Mouse (Mus musculus) liver, embryonic 11.5 days (tissue): ENCODE measurements around the gene Med10. TPM values are rescaled to one million over a fixed set of nuclear protein-coding genes. Genes with fewer than 3 reads are reported as not detected.

Experiments used
- ATAC-seq: fragments of 200-750 bp; cut with Nextera tagmentation; replicated peaks from 2 replicates; pipeline ENCODE4 v1.8.0; 2017; ENCODE audit warnings: moderate number of reproducible peaks, mild to moderate bottlenecking, moderate TSS enrichment, moderate library complexity; ENCODE audit not compliant: low FRiP score
- DNase-seq: peaks from one replicate; pipeline ENCODE4 v3.0.0-alpha.2; 2017; ENCODE audit warnings: low spot score
- H3K27ac ChIP-seq: fragments of 300-500 bp; sonication (generic); 2 replicates; pipeline ENCODE4 v1.5.1; 2014; ENCODE audit warnings: mild to moderate bottlenecking, low read depth, low read length, control low read depth
- H3K27me3 ChIP-seq: fragments of 300-500 bp; sonication (generic); replicated peaks from 2 replicates; pipeline ENCODE4 v1.6.1; 2014; ENCODE audit warnings: low read length, mixed read lengths; ENCODE audit not compliant: control insufficient read depth, insufficient read depth
- H3K36me3 ChIP-seq: fragments of 300-500 bp; sonication (generic); 2 replicates; pipeline ENCODE4 v1.6.1; 2014; ENCODE audit warnings: mild to moderate bottlenecking, low read length, moderate library complexity, mixed read lengths; ENCODE audit not compliant: control insufficient read depth, insufficient read depth
- H3K4me1 ChIP-seq: fragments of 300-500 bp; sonication (generic); replicated peaks from 2 replicates; pipeline ENCODE4 v1.6.1; 2014; ENCODE audit warnings: low read length, mixed read lengths; ENCODE audit not compliant: control insufficient read depth, insufficient read depth
- H3K4me2 ChIP-seq: fragments of 300-500 bp; sonication (generic); 2 replicates; pipeline ENCODE4 v1.6.1; 2014; ENCODE audit warnings: mild to moderate bottlenecking, control low read depth, moderate library complexity
- H3K4me3 ChIP-seq: fragments of 300-500 bp; sonication (generic); 2 replicates; pipeline ENCODE4 v1.5.1; 2014; ENCODE audit warnings: low read depth, low read length, control low read depth
- H3K9ac ChIP-seq: fragments of 300-500 bp; sonication (generic); 2 replicates; pipeline ENCODE4 v1.6.1; 2014; ENCODE audit warnings: low read depth, low read length, control low read depth
- H3K9me3 ChIP-seq: fragments of 300-500 bp; sonication (generic); 2 replicates; pipeline ENCODE4 v1.6.1; 2016; ENCODE audit warnings: low read length, inconsistent platforms, mixed read lengths; ENCODE audit not compliant: control insufficient read depth
- WGBS: fragments of 180-500 bp; shearing (Covaris S2); extraction: QIAGEN DNeasy Blood & Tissue Kit; methylation state at CpG from one replicate; pipeline ENCODE4 v1.1.7; 2014; 5-methylcytosine and 5-hydroxymethylcytosine counted together
- polyA plus RNA-seq: library from polyadenylated mRNA; unstranded; fragments of >200 nt; fragmentation: Nextera tagmentation; extraction: Ambion mirVana; gene quantifications from 2 replicates; pipeline ENCODE4 v1.2.1, GENCODE M21; 2014

Gene Med10
- polyA plus RNA-seq = 107 and 121 TPM in 2 replicates

- Histone ChIP-seq H3K9me3 (no peaks in the 10 kb centered on the region), H3K9ac (no peak within 1 kb of the TSS), H3K27me3 (no peaks in the 10 kb centered on the region), H3K36me3 (no peaks in the 10 kb centered on the region), H3K4me3 (no peak within 1 kb of the TSS), H3K27ac (no peak within 1 kb of the TSS), H3K4me2 (no peak within 1 kb of the TSS), H3K4me1 (no peaks in the 10 kb centered on the region)
- ATAC-seq (no peak), DNase-seq (no peak)
- WGBS = 79% methylated on average over 5 of the region's 5 CpGs
Observed at GRCm38 (mm10) chr13:69802095-69802494, at the start of gene Med10. Gene Med10 (plus strand): TSS chr13:69802395.

- DNase-seq (no peak), ATAC-seq (no peak)
- H3K9ac ChIP-seq = no peak overlapping the region
- 78% methylated on average over 2 of the region's 2 CpGs for WGBS
- H3K4me3 ChIP-seq = no peak overlapping the region
- H3K36me3 ChIP-seq = no peaks in the 10 kb centered on the region
- no peaks in the 10 kb centered on the region for H3K4me1 ChIP-seq
- no peak overlapping the region for H3K4me2 ChIP-seq
- no peak overlapping the region for H3K27ac ChIP-seq
- H3K9me3 ChIP-seq = no peaks in the 10 kb centered on the region
- H3K27me3 ChIP-seq = no peaks in the 10 kb centered on the region
Observed at GRCm38 (mm10) chr13:69752875-69753274, 49.3 kb upstream of the Med10 start.

- no peak overlapping the region for H3K9ac ChIP-seq
- H3K27me3 ChIP-seq = no peaks in the 10 kb centered on the region
- WGBS = 74% methylated on average over 6 of the region's 6 CpGs
- H3K4me1 ChIP-seq = no peaks in the 10 kb centered on the region
- no peak overlapping the region for H3K4me2 ChIP-seq
- DNase-seq = no peak
- no peaks in the 10 kb centered on the region for H3K9me3 ChIP-seq
- no peak overlapping the region for H3K4me3 ChIP-seq
- no peak for ATAC-seq
- H3K27ac ChIP-seq = no peak overlapping the region
- no peaks in the 10 kb centered on the region for H3K36me3 ChIP-seq
Observed at GRCm38 (mm10) chr13:69758979-69759378, 43.2 kb upstream of the Med10 start.

GRCm38 (mm10) chr13:69761393-69761792 is 40.8 kb upstream of the Med10 start:
- H3K27me3 ChIP-seq = no peaks in the 10 kb centered on the region
- no peak overlapping the region for H3K4me3 ChIP-seq
- no peak overlapping the region for H3K27ac ChIP-seq
- no peaks in the 10 kb centered on the region for H3K4me1 ChIP-seq
- no peak for ATAC-seq
- no peak overlapping the region for H3K9ac ChIP-seq
- no peaks in the 10 kb centered on the region for H3K36me3 ChIP-seq
- 78% methylated on average over 10 of the region's 10 CpGs for WGBS
- H3K4me2 ChIP-seq = no peak overlapping the region
- no peaks in the 10 kb centered on the region for H3K9me3 ChIP-seq
- DNase-seq = no peak

- Histone ChIP-seq H3K9me3 (no peaks in the 10 kb centered on the region), H3K27ac (no peak overlapping the region), H3K36me3 (no peaks in the 10 kb centered on the region), H3K4me3 (no peak overlapping the region), H3K27me3 (no peaks in the 10 kb centered on the region), H3K9ac (no peak overlapping the region), H3K4me1 (no peaks in the 10 kb centered on the region), H3K4me2 (no peak overlapping the region)
- ATAC-seq (no peak), DNase-seq (no peak)
- WGBS = 79% methylated on average over 9 of the region's 9 CpGs
Observed at GRCm38 (mm10) chr13:69764646-69765045, 37.5 kb upstream of the Med10 start.

GRCm38 (mm10) chr13:69768152-69768551 is 34.0 kb upstream of the Med10 start:
- Histone ChIP-seq H3K27me3 (no peaks in the 10 kb centered on the region), H3K4me2 (no peak overlapping the region), H3K9ac (no peak overlapping the region), H3K4me3 (no peak overlapping the region), H3K27ac (no peak overlapping the region), H3K36me3 (no peaks in the 10 kb centered on the region), H3K9me3 (no peaks in the 10 kb centered on the region), H3K4me1 (no peaks in the 10 kb centered on the region)
- 83% methylated on average over 10 of the region's 10 CpGs for WGBS
- DNase-seq (no peak), ATAC-seq (no peak)

GRCm38 (mm10) chr13:69770538-69771456 is 31.4 kb upstream of the Med10 start:
- Histone ChIP-seq H3K4me1 (no peaks in the 10 kb centered on the region), H3K9ac (no peak overlapping the region), H3K4me3 (no peak overlapping the region), H3K9me3 (no peaks in the 10 kb centered on the region), H3K27ac (no peak overlapping the region), H3K36me3 (no peaks in the 10 kb centered on the region), H3K27me3 (no peaks in the 10 kb centered on the region), H3K4me2 (no peak overlapping the region)
- WGBS = 78% methylated on average over 12 of the region's 12 CpGs
- DNase-seq (no peak), ATAC-seq (no peak)

GRCm38 (mm10) chr13:69772358-69772757 is 29.8 kb upstream of the Med10 start:
- no peak overlapping the region for H3K27ac ChIP-seq
- 75% methylated on average over 4 of the region's 4 CpGs for WGBS
- no peaks in the 10 kb centered on the region for H3K9me3 ChIP-seq
- H3K4me1 ChIP-seq = no peaks in the 10 kb centered on the region
- H3K27me3 ChIP-seq = no peaks in the 10 kb centered on the region
- no peaks in the 10 kb centered on the region for H3K36me3 ChIP-seq
- H3K4me2 ChIP-seq = no peak overlapping the region
- DNase-seq (no peak), ATAC-seq (no peak)
- no peak overlapping the region for H3K4me3 ChIP-seq
- no peak overlapping the region for H3K9ac ChIP-seq

- DNase-seq (no peak), ATAC-seq (no peak)
- Histone ChIP-seq H3K4me3 (no peak overlapping the region), H3K9ac (no peak overlapping the region), H3K9me3 (no peaks in the 10 kb centered on the region), H3K4me1 (no peaks in the 10 kb centered on the region), H3K36me3 (no peaks in the 10 kb centered on the region), H3K27ac (no peak overlapping the region), H3K4me2 (no peak overlapping the region), H3K27me3 (no peaks in the 10 kb centered on the region)
- WGBS = 83% methylated on average over 19 of the region's 19 CpGs
Observed at GRCm38 (mm10) chr13:69778221-69778620, 24.0 kb upstream of the Med10 start.
